In the genomic region with DNA sequence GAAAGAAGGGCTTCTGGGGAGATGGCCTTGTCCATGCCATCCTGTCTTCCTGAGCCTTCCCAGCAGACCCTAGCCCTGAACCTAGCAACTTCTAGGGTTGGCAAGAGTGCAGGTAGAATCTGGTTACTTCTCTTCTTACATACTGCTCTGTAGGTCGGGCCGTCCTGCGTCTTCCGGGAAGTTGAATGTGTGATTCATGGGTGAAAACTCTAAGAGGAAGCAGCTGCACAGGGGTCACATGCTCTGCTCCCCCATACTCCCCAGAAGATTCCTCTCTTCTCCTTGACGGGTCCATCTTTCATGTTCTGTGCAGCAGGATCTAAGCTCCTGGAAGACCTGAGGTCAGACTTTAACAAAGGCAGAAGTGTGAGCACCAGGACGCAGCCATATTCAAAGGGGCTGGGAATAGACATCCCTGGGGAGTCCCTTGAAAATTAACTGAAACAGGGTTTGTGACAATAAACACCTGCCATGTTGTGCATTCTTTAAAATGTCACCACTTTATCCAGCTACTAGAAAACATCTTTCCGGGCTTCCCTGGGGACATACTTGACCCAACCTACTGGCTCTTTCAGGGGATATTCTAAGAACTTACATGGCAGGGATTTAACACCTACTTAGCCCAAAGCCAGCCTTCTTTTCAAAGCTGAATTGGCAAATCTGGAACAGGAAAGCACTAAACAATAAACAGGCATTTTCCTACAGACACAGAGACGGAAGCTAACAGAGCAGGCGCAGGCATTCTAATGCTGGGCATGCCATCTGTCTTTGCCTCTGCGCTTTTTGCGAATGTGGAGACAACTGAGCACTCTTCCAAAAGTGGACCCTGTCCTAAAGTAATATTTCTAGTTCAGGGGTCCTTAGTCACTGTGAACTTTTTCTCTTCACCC, we compare ENCODE assay signal across 10 mouse cellular contexts.
DNase-seq lines count a peak whose midpoint lies in the region; ATAC-seq and TF ChIP-seq lines count a peak whose summit lies in the region.
"Had no signal": no experiment of that assay in that cellular context is flagged by ENCODE, and none has a peak within 500 bp of the region (broad histone marks: within the 10 kb centered on the region; RNA-seq: fewer than 3 reads in every experiment).

No protein-coding gene starts in this region.

- no peaks in the 10 kb centered on the region for H3K36me3 ChIP-seq in kidney, adult 2 months (ENCODE audit: control insufficient read depth, insufficient read depth, low read length)
- no peaks in the 10 kb centered on the region for H3K36me3 ChIP-seq in embryonic facial prominence, embryonic 10.5 days (replicated peaks)
- H3K36me3 ChIP-seq in hindbrain, embryonic 10.5 days: no peaks in the 10 kb centered on the region

- 68% methylated on average over 11 of the region's 11 CpGs for WGBS in kidney, adult 2 months
- WGBS in embryonic facial prominence, embryonic 10.5 days: 76% methylated on average over 11 of the region's 11 CpGs
- 74% methylated on average over 11 of the region's 11 CpGs for WGBS in hindbrain, embryonic 10.5 days

- H3K27me3 ChIP-seq in kidney, adult 2 months (replicated peaks; ENCODE audit: control insufficient read depth, insufficient read depth, low read length): no peaks in the 10 kb centered on the region
- no peaks in the 10 kb centered on the region for H3K27me3 ChIP-seq in embryonic facial prominence, embryonic 10.5 days (replicated peaks; ENCODE audit: low read depth, poor library complexity, severe bottlenecking)
- no peaks in the 10 kb centered on the region for H3K27me3 ChIP-seq in hindbrain, embryonic 10.5 days (ENCODE audit: insufficient read depth, poor library complexity, severe bottlenecking)

- no peak for TF ChIP-seq POLR2A in kidney, adult 2 months (IDR thresholded peaks at IDR 0.05; ENCODE audit: low read depth, low read length)

- ATAC-seq in monocyte, adult 5-6 weeks (replicated peaks; ENCODE audit: insufficient number of reproducible peaks, low FRiP score, low TSS enrichment, poor library complexity, severe bottlenecking): 0 out of 2 replicates have a peak, but pooled peaks have one; percentile 41

- no peaks in the 10 kb centered on the region for H3K4me1 ChIP-seq in kidney, adult 2 months (ENCODE audit: control insufficient read depth, insufficient read depth, low read length)
- peaks cover 28% of the 10 kb centered on the region for H3K4me1 ChIP-seq in embryonic facial prominence, embryonic 10.5 days
- H3K4me1 ChIP-seq in hindbrain, embryonic 10.5 days (replicated peaks): peaks cover 40% of the 10 kb centered on the region

- DNase-seq in kidney, adult 2 months: peak; percentile 28
- no peak for DNase-seq in kidney, adult 9 months
- DNase-seq in embryonic facial prominence, embryonic 10.5 days (ENCODE audit: low spot score): no peak
- DNase-seq in hindbrain, embryonic 10.5 days (ENCODE audit: low spot score): no peak
- no peak for DNase-seq in adrenal gland, postnatal 14 days
- DNase-seq in T-cell, adult 2 months (ENCODE audit: low spot score): no peak
- DNase-seq in ovary, adult 18-20 months (ENCODE audit: low spot score): no peak
- DNase-seq: thymus, postnatal 4 days had no signal

- no peak overlapping the region for H3K4me3 ChIP-seq in kidney, adult 2 months (ENCODE audit: insufficient read depth, low read depth, low read length)
- no peak overlapping the region for H3K4me3 ChIP-seq in embryonic facial prominence, embryonic 10.5 days
- no peak overlapping the region for H3K4me3 ChIP-seq in hindbrain, embryonic 10.5 days
- H3K4me3 ChIP-seq: myocyte had no signal

- peak overlapping the region; percentile 15 for H3K27ac ChIP-seq in kidney, adult 2 months (ENCODE audit: insufficient read depth, low read depth, low read length)
- peak overlapping the region; percentile 71 for H3K27ac ChIP-seq in embryonic facial prominence, embryonic 10.5 days (replicated peaks)
- H3K27ac ChIP-seq in hindbrain, embryonic 10.5 days: peak overlapping the region; percentile 88

- no peaks in the 10 kb centered on the region for H3K9me3 ChIP-seq in embryonic facial prominence, embryonic 10.5 days
- peaks cover 4% of the 10 kb centered on the region; the same call in 1 of the 2 replicates for H3K9me3 ChIP-seq in hindbrain, embryonic 10.5 days

- no peak for TF ChIP-seq CTCF in kidney, adult 2 months (conservative IDR thresholded peaks at IDR 0.05; ENCODE audit: insufficient read depth, insufficient read length, low read depth, low read length)

Comparison
In these comparisons a context has a peak if more than half of its experiments do, and no peak if none do; other contexts are left out.
1. H3K27ac ChIP-seq: peak in every context shown above with its lines; median percentile 88 in hindbrain, embryonic 10.5 days; 71 in embryonic facial prominence, embryonic 10.5 days; 15 in kidney, adult 2 months.